Mouse (Mus musculus) brain, embryonic 18.5 days (tissue): ENCODE results near the gene Ovgp1.
"Not testable (repeated sequence)": the region's sequence is repeated elsewhere in the genome, so short reads cannot be mapped to it uniquely, and the experiment has no call there.

Source experiments
- DNase-seq: peaks from one replicate; pipeline ENCODE4 v3.0.0-alpha.2; 2012; ENCODE audit warnings: low read depth, low spot score

Gene Ovgp1

DNA sequence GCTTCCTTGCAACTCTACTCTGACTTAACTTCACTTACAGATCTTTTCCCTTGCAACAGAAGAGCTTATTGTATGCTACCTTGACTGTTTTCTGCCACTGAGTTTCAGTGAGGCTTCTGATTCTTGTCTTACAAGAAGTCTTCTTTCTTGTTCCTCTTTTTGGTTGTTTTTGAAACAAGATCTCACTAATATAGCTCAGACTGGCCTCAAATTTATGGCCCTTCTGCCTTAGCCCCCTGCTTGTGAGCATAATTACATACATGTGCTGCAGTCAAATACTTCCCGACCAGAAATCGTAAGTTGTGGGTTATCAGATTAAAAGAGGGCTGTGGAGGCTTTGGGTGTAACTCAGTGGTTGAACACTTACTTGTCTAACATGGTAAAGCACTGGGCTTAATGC, 21.2 kb downstream of the Ovgp1 start:
- DNase-seq, result no peak

DNA sequence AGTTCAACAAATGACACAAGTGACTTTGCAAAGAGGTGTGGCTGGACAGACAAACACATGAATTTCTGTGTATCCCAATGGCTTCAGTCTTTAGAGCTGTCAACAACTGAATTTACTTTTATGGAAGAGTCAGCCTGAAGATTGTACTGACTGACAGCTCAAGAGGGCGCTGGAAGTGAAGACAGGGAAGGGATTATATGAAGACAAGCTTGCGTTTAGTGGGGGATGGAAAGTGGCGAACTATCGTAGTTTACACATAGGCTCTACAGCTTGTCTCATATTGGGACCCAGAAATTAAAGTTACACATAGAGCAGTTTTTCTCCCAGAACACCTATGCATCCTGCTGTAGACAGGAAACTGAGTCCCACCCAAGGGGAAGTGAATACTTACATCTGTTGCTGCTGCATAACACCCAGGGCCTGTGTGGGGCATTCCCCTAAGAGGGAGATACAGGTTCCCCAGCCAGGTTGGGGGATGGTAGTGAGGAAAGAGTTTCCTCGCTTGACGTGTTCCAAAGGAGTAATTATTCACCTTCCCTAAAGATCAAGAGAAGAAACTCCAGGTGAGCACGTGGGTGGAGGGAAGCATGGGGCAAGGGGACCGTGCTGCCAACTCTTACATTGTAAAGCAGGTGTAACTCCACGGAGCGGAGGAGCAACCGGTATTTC, 27.3 kb downstream of the Ovgp1 start:
- DNase-seq, result no peak

DNA sequence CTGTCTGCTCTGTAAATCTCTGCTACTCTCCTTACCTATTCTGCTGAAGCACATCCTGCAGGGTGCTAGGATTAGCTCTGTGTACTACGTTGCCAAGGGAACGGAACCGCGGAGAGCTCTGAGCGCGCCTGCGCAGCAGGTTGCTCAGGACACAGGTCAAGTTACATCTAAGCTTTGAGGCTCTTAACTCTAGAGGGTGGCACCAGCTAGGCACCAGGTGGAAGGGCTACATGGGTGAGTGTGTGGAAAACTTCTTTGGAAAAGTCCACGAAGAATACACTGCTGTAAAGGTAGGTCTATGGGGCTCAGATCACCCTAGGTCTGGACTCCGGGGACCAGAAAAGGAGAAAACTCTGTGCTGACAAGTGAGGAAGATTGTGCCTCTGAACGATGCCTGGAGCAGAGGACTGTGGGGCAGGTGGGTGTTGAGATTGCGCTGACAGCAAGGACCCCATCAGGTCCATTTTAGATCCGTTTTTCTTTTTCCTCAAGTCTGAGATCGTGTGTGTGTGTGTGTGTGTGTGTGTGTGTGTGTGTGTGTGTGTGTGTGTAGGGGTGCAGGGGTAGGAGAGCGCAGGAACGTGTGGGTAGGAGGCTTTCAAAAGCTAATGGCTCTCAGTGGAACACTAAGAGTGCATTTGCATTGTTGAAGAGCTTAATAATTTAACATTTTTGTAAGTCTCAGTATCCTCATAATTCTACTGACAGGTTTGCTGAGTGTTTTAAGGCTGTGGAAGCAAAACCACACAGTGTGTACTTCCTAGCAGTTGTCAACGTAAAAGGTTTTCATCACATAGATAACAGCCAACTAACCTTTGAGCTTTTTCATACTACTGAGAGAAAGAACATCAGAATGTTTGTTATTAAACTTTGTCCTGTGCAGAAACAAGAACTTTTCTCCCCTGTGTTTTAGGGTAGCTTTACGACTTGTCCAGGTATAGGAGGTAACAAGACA, 28.2 kb downstream of the Ovgp1 start:
- DNase-seq, result no peak

DNA sequence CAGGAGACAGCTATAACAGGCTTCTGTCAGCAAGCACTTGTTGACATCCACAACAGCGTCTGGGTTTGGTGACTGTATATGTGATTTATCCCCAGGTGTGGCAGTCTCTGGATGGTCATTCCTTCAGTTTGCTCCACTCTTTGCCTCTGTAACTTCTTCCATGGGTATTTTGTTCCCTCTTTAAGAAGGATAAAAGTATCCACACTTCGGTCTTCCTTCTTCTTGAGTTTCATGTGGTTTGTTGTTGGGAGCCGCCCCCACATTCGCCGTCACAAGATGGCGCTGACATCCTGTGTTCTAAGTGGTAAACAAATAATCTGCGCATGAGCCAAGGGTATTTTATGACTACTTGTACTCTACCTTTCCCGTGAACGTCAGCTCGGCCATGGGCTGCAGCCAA, 29.8 kb downstream of the Ovgp1 start:
- not testable (repeated sequence) for DNase-seq

DNA sequence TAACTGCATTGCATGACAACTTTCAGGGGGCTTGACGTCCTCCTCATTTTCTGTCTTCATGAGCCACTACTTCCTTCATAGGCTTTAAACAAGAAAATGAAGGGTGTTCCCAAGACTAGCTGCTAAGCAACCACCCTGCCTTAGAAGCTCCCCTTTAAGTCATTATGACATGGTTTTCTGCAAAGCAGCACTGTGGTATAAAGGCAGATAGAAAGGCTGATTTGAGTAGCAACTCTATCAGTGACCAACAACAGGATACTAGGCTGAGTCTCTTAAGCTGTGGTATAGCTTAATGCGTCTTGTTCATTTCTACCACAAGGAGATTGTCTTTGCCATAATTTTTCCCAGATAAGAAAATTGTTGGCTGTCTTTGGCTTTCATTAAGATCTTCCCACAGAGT, 41.0 kb downstream of the Ovgp1 start, which contains the start of gene Pifo:
TSS of gene Pifo (minus strand) at position 101 of the 400 bp plus-strand sequence.
- no peak for DNase-seq

DNA sequence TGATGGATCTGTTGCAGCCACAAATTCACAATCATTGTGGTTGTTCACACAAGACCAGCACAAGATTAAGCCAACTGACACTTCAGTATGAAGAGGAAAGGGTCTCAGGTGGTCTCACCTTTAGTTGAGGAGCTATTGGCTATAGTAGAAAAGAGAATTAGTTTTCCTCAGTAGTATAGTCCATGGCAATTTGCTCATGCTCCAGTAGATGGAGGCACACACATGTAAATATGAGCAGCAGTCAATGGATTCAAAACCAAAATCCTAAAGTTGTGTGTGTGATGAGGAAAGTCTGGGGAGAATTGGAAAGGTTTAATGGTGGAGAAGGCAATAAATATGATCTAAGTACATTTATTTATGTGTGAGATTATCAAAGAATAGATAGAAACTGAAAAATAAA, 48.3 kb downstream of the Ovgp1 start:
- DNase-seq, result no peak

DNA sequence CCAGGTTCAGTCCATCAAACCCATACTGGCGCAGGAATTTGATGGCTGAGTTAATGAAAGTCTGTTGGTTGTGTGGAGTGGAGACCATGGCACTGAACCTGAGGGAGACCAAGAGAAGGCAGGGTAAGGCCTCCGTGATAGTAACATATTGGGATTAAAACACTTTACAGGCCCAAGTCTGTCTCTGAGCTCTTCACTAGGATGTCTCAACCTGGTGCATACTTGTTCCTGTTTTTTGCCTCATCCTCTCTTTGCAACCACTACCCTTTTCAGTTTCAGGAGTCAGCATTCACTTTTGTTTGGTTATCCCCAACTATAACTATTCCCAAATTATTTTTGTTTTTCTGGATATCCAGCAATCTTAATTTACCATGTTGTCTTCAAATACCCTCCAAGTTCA, 50.6 kb downstream of the Ovgp1 start:
- no peak for DNase-seq

DNA sequence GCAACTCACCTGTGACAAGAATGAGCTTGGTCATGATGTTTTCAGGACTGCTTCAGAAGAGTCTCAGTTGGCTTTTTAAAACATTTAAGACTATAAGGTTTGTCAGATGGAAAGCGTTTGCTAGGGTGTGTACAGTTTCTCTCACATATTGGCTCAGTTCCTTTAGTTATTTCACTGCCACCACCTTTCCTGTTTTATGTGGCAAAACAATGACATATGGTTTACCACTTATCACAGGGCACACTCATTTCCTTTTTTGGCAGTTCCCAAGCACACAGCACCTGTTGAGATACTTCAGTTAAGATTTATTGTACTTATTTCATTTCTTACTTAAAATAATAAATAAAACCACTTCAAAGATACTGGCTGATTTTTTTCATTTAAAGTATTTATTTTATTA, 59.3 kb downstream of the Ovgp1 start, which contains the start of gene Chil5:
TSS of gene Chil5 (minus strand) at position 34 of the 400 bp plus-strand sequence.
- no peak for DNase-seq
